9 mouse cellular contexts compared by ENCODE assay signal in genomic region chr6:21823281-21823680, GRCm38 (mm10). TPM values are rescaled to one million over a fixed set of nuclear protein-coding genes. Genes with fewer than 3 reads are reported as not detected.
A peak's percentile ranks its signal among the peaks of the same experiment; 100 is the strongest.
DNase-seq lines count a peak whose midpoint lies in the region; ATAC-seq and TF ChIP-seq lines count a peak whose summit lies in the region.
"Had no signal": no experiment of that assay in that cellular context is flagged by ENCODE, and none has a peak within 500 bp of the region (broad histone marks: within the 10 kb centered on the region; RNA-seq: fewer than 3 reads in every experiment).

No protein-coding gene starts in this region.

- no peak for TF ChIP-seq CTCF in gastrocnemius, adult 2 months (IDR thresholded peaks at IDR 0.05)

- no peaks in the 10 kb centered on the region for H3K36me3 ChIP-seq in kidney, embryonic 14.5 days (ENCODE audit: control insufficient read depth, insufficient read depth, low read length)

- no peak overlapping the region for H3K27ac ChIP-seq in gastrocnemius, adult 2 months
- peak overlapping the region; percentile 78; the same call in 1 of the 2 replicates for H3K27ac ChIP-seq in kidney, embryonic 14.5 days (ENCODE audit: low read depth, low read length)

- no peaks in the 10 kb centered on the region for H3K9me3 ChIP-seq in kidney, embryonic 14.5 days (ENCODE audit: control insufficient read depth, low read length)

- H3K4me3 ChIP-seq in gastrocnemius, adult 2 months: peak overlapping the region; percentile 1; the same call in 1 of the 2 replicates
- peak overlapping the region; percentile 1; the same call in 1 of the 2 replicates for H3K4me3 ChIP-seq in kidney, embryonic 14.5 days (ENCODE audit: low read length)

- WGBS in kidney, embryonic 14.5 days: 28% methylated on average over 8 of the region's 8 CpGs

- peak; percentile 96 for ATAC-seq in kidney, embryonic 14.5 days (ENCODE audit: low FRiP score, low TSS enrichment)

- no peaks in the 10 kb centered on the region for H3K27me3 ChIP-seq in kidney, embryonic 14.5 days (ENCODE audit: control insufficient read depth, insufficient read depth, low read length)

- H3K4me1 ChIP-seq in kidney, embryonic 14.5 days (ENCODE audit: control insufficient read depth, insufficient read depth, low read length): peaks cover 10% of the 10 kb centered on the region

- intact Hi-C loops in gastrocnemius, adult 2 months (cut with DNase I): no loop called here

- no peak overlapping the region for H3K9ac ChIP-seq in kidney, embryonic 14.5 days (ENCODE audit: low read depth, low read length)

- DNase-seq in gastrocnemius, adult 2 months: no peak
- DNase-seq in gastrocnemius, adult 8-10 months (ENCODE audit: low spot score in 2 of 2): no peak
- peak; percentile 42 for DNase-seq in embryo, embryonic 11 days
- DNase-seq in lung, postnatal 36 days: peak; percentile 74
- DNase-seq in layer of hippocampus, adult 9-10 months (ENCODE audit: low spot score): no peak
- no peak for DNase-seq in urinary bladder, postnatal 10 days (ENCODE audit: low spot score)
- DNase-seq in layer of hippocampus, adult 11-12 months (ENCODE audit: low spot score): no peak
- DNase-seq: cerebellum, adult 11 months had no signal

- peak overlapping the region; percentile 34; the same call in 1 of the 2 replicates for H3K4me2 ChIP-seq in kidney, embryonic 14.5 days (replicated peaks; ENCODE audit: low read depth, low read length)

RNA-seq across cellular contexts. Expression of gene Tspan12, which starts 29.0 kb away (rescaled TPM):
- total RNA-seq in gastrocnemius, adult 2 months (2021): 10 to 100 TPM in 1 of 2 experiments, 1 to 10 TPM in 1; 7.1 to 15.5 TPM
- total RNA-seq in gastrocnemius, adult 8-10 months (2022): 10 to 100 TPM in 3 of 4 experiments, 1 to 10 TPM in 1; 9.9 to 11.7 (median 11.0) TPM
- polyA plus RNA-seq in kidney, embryonic 14.5 days (2014; fragmentation: Nextera tagmentation; extraction: Ambion mirVana): 52.2 and 61.8 TPM in 2 replicates

Comparison
In these comparisons a context has a peak if more than half of its experiments do, and no peak if none do; other contexts are left out.
1. DNase-seq: peak in embryo, embryonic 11 days (single experiment) and lung, postnatal 36 days (single experiment); none in gastrocnemius, adult 2 months (single experiment), gastrocnemius, adult 8-10 months (0 of 2), layer of hippocampus, adult 9-10 months (single experiment), urinary bladder, postnatal 10 days (single experiment) and layer of hippocampus, adult 11-12 months (single experiment).